Mouse (Mus musculus) hindbrain, postnatal 0 days (tissue): ENCODE results near the gene Msmb. TPM values are rescaled to one million over a fixed set of nuclear protein-coding genes. Genes with fewer than 3 reads are reported as not detected.
"Not testable (repeated sequence)": the region's sequence is repeated elsewhere in the genome, so short reads cannot be mapped to it uniquely, and the experiment has no call there.

ENCODE experiments used
- ATAC-seq: fragments of 200-750 bp; cut with Nextera tagmentation; 2 replicates; pipeline ENCODE4 v1.8.0; 2017; ENCODE audit warnings: mild to moderate bottlenecking, moderate TSS enrichment, moderate library complexity
- DNase-seq: peaks from one replicate; pipeline ENCODE4 v3.0.0-alpha.2; 2015; ENCODE audit warnings: low spot score
- H3K27ac ChIP-seq: fragments of 300-500 bp; sonication (generic); 2 replicates; pipeline ENCODE4 v1.5.1; 2014; ENCODE audit warnings: mild to moderate bottlenecking
- H3K27me3 ChIP-seq: fragments of 300-500 bp; sonication (generic); 2 replicates; pipeline ENCODE4 v1.6.1; 2014; ENCODE audit warnings: low read length, mixed read lengths; ENCODE audit not compliant: insufficient read depth
- H3K36me3 ChIP-seq: fragments of 300-500 bp; sonication (generic); 2 replicates; pipeline ENCODE4 v1.6.1; 2014; ENCODE audit warnings: low read length, mixed read lengths; ENCODE audit not compliant: insufficient read depth
- H3K4me1 ChIP-seq: fragments of 300-500 bp; sonication (generic); 2 replicates; pipeline ENCODE4 v1.6.1; 2014; ENCODE audit warnings: antibody characterized with exemption, low read length, mixed read lengths; ENCODE audit not compliant: insufficient read depth
- H3K4me2 ChIP-seq: fragments of 300-500 bp; sonication (generic); 2 replicates; pipeline ENCODE4 v1.6.1; 2014; ENCODE audit warnings: low read depth, mild to moderate bottlenecking, low read length, moderate library complexity, mixed read lengths
- H3K4me3 ChIP-seq: fragments of 300-500 bp; sonication (generic); 2 replicates; pipeline ENCODE4 v1.5.1; 2014; ENCODE audit warnings: low read length
- H3K9ac ChIP-seq: fragments of 300-500 bp; sonication (generic); replicated peaks from 2 replicates; pipeline ENCODE4 v1.6.1; 2014; ENCODE audit warnings: mild to moderate bottlenecking, low read length, moderate library complexity, mixed read lengths
- H3K9me3 ChIP-seq: fragments of 300-500 bp; sonication (generic); 2 replicates; pipeline ENCODE4 v1.6.1; 2016; ENCODE audit warnings: low read length, mixed read lengths
- CTCF ChIP-seq: IDR thresholded peaks from 2 replicates; pipeline ENCODE4 v1.5.1; 2016; ENCODE audit warnings: antibody characterized with exemption, control low read depth, low read depth
- WGBS: fragments of 180-500 bp; shearing (Covaris S2); extraction: QIAGEN DNeasy Blood & Tissue Kit; methylation state at CpG from one replicate; pipeline ENCODE4 v1.1.7; 2014; 5-methylcytosine and 5-hydroxymethylcytosine counted together
- polyA plus RNA-seq: library from polyadenylated mRNA; unstranded; fragments of >200 nt; fragmentation: Nextera tagmentation; extraction: Ambion mirVana; gene quantifications from 2 replicates; pipeline ENCODE4 v1.2.1, GENCODE M21; 2015
- total RNA-seq: library from RNA; depleted of rRNA; stranded (reverse); fragments of >200 nt; gene quantifications from 2 replicates; pipeline ENCODE4 v1.2.3, GENCODE M21; 2014

The Msmb gene
- total and polyA plus RNA-seq, 2 experiments from 2014 or later, result not detected

DNA sequence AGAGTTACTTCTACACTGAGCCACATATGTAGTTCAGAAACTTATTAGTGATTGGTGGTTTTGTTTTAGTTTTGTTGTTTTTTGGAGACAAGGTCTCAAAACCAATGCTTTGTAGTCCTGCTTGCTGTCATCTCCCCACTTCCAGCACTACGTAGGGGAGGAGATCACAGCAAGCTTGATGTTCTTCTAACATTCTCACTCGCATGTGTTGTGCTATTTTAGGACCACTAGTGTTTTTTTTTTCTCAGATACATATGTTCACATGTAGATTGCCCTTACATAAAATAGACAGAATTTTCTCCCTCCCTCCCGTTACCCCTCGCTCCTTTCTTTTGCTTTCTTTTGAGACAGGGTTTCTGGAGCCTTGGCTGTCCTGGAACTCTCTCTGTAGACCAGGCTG lies 28.3 kb downstream of the Msmb start:
- no peak overlapping the region for H3K27ac ChIP-seq
- H3K36me3 ChIP-seq, result peaks cover 10% of the 10 kb centered on the region; the same call in 1 of the 2 replicates
- H3K9ac ChIP-seq, result no peak overlapping the region
- 0 out of 2 replicates have a peak, but pooled peaks cover 4% of the 10 kb centered on the region for H3K4me1 ChIP-seq
- WGBS, result 86% methylated on average over 4 of the region's 4 CpGs
- no peaks in the 10 kb centered on the region for H3K9me3 ChIP-seq
- TF ChIP-seq CTCF, result no peak
- ATAC-seq (no peak), DNase-seq (no peak)
- no peaks in the 10 kb centered on the region for H3K27me3 ChIP-seq
- no peak overlapping the region for H3K4me3 ChIP-seq
- H3K4me2 ChIP-seq, result no peak overlapping the region

DNA sequence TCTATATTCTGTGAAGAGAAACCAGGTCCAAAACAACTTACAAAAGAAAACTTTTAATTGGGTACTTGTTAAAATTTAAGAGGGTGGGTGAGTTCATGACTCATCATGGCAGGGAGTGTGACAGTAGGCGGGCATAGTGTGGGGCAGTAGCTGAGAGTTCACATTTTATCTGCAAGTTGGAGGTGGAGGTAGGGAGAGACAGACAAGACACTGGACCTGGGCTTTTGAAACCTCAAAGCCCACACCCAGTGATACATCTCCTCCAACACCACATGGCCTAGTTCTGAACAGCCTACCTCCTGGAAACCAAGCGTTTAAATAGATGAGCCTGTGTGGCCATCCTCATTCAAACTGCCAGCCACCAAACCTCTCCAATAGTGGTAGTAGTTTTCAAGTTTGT lies 33.5 kb downstream of the Msmb start:
- no peak overlapping the region for H3K9ac ChIP-seq
- WGBS, result 94% methylated on average over 2 of the region's 2 CpGs
- H3K4me1 ChIP-seq, result no peaks in the 10 kb centered on the region
- no peaks in the 10 kb centered on the region for H3K9me3 ChIP-seq
- TF ChIP-seq CTCF, result no peak
- DNase-seq (no peak), ATAC-seq (no peak)
- peaks cover 25% of the 10 kb centered on the region for H3K36me3 ChIP-seq
- no peak overlapping the region for H3K4me3 ChIP-seq
- no peak overlapping the region for H3K4me2 ChIP-seq
- H3K27me3 ChIP-seq, result no peaks in the 10 kb centered on the region
- no peak overlapping the region for H3K27ac ChIP-seq

DNA sequence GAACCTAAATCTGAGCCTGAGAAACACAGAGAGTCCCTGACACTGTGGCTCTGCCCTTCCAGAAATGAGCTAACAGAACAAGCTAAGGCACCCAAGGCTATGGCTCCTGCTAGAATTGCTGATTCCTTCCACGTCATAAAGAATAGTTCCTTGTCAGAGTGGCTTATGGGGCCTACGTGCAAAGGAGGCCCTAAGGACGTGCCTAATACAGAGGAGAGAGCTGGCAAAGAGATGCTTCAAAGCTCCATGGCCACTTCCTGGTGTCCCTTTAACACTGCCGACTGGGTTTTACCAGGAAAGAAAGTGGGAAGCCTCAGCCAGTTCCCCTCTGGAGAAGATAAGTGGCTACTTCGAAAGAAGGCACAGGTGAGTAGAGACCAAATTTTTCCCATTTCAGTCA lies 34.8 kb downstream of the Msmb start:
- H3K27me3 ChIP-seq, H3K9me3 ChIP-seq, H3K4me3 ChIP-seq, H3K9ac ChIP-seq, H3K27ac ChIP-seq, DNase-seq, H3K4me2 ChIP-seq, H3K4me1 ChIP-seq, ATAC-seq: not testable (repeated sequence)
- WGBS, result 88% methylated on average over 4 of the region's 5 CpGs
- peaks cover 29% of the 10 kb centered on the region for H3K36me3 ChIP-seq

DNA sequence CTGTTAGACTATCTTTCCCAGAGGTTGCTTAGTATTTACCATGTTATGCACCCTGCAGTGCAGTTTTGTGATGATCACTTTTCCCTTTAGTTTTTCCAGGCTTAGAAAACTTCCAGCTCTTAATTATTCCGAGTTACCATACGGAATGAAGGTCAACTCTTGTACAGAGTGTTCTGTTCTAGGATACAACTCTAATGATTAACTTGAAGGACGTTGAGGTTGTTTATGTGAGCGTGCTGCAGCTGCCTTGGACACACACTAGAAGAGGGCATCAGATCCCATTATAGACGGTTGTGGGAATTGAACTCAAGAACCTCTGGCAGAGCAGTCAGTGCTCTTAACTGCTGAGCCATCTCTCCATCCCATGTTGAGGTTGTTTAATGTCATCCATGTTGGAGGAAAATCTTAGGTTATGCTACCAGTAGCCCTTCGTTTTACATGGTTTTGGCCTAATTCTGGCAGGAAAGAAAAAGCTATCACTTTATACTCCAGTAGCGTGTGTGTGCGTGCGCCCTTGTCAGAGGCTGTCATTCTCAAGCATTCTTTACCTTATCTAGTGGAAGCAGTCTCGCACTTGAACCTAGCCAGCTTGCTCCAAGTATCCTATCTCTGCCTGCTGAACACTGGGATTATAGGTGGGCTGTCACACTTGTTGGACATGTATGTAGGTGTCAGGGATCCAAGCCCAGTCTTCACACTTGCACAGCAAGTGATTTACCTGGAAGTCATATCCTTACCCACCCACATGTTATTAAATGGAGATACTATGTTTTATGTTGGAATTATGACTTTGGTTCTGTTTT lies 37.8 kb downstream of the Msmb start:
- no peaks in the 10 kb centered on the region for H3K4me1 ChIP-seq
- H3K4me2 ChIP-seq, result no peak overlapping the region
- H3K27ac ChIP-seq, result no peak overlapping the region
- ATAC-seq (no peak), DNase-seq (no peak)
- H3K36me3 ChIP-seq, result peaks cover 32% of the 10 kb centered on the region
- 93% methylated on average over 10 of the region's 10 CpGs for WGBS
- no peak overlapping the region for H3K4me3 ChIP-seq
- no peaks in the 10 kb centered on the region for H3K9me3 ChIP-seq
- H3K9ac ChIP-seq, result no peak overlapping the region
- H3K27me3 ChIP-seq, result no peaks in the 10 kb centered on the region
- no peak for TF ChIP-seq CTCF

DNA sequence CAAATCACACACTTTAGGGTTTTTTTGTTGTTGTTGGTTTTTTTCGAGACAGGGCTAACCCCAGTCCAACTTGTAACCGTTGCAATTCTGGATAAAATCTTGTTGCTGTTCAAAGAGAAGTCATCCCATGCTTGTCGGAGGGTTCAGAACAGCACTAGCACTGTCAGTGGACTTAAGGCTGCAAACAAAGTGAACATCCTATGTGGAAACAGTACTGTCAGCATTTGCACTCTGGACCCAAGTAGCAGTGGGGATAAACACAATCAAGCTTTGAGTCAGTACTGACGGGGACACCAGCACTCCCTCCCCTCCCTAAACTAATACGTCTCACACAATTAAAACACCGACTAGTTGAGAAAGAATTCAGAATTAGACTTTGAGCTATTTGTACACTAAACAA lies 39.0 kb downstream of the Msmb start:
- Histone ChIP-seq H3K27me3 (no peaks in the 10 kb centered on the region), H3K9me3 (no peaks in the 10 kb centered on the region), H3K27ac (no peak overlapping the region), H3K4me3 (no peak overlapping the region), H3K9ac (no peak overlapping the region), H3K4me2 (no peak overlapping the region), H3K4me1 (no peaks in the 10 kb centered on the region), H3K36me3 (peaks cover 30% of the 10 kb centered on the region)
- ATAC-seq (no peak), DNase-seq (no peak)
- TF ChIP-seq CTCF, result no peak
- WGBS, result 91% methylated on average over 6 of the region's 6 CpGs

DNA sequence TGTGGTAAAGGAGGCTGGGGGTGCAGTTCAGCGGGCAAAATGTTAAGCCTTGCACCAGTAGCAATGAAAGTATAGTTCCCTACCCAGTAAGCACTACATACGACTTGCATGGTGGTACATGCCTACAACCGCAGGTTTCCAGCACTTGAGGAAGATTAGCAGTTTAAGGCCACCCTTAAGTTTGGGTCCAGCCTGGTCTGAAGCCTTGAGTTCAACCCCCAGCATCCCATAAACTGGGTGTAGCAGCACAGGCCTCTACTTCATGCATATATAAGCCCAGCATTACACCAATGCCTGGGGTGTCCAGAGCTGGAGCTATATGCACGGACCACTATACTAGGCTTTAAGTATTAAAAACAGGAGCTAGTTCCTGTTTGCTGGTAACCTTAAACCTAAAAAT lies 42.0 kb downstream of the Msmb start:
- Histone ChIP-seq H3K4me3 (no peak overlapping the region), H3K9ac (no peak overlapping the region), H3K9me3 (no peaks in the 10 kb centered on the region), H3K4me1 (no peaks in the 10 kb centered on the region), H3K27ac (no peak overlapping the region), H3K36me3 (peaks cover 44% of the 10 kb centered on the region), H3K27me3 (no peaks in the 10 kb centered on the region), H3K4me2 (no peak overlapping the region)
- no peak for TF ChIP-seq CTCF
- no peak for ATAC-seq
- DNase-seq, result no peak
- 95% methylated on average over 4 of the region's 4 CpGs for WGBS

DNA sequence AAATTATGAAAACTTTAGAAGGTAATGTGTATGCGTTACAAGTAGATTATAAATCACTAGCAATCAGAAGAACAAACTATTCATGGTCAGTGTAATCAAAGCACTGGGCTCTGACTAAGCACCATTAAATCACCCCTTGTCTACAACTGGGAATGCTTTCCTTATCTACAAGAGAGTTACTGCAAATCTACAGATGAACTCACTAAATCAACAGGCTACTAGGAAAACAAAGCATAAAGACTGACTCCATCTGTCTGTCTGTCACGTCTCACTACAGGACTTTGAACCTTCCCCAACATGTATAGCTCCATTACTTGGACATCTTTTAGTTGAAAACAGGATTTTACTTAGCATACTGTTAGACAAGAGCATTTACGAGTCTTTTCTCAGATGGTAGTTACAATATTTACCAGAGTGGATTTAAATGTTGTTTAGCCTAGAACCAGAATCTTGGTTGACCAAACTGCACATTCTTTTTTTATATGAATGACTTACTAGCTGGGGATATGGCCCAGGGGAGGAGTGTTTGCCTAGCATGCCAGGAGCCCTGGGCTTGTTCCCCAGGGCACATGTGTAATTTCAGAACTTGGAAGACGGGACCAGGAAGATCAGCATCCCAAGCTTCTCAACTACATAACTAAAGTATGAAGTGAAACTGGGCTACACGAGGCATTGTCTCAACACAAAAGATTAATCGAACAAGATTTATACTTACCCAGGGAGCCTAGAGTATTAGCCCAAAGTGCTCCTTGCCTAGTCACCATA lies 49.0 kb downstream of the Msmb start:
- Histone ChIP-seq H3K4me2 (no peak overlapping the region), H3K36me3 (peaks cover 40% of the 10 kb centered on the region), H3K27ac (no peak overlapping the region), H3K4me1 (no peaks in the 10 kb centered on the region), H3K27me3 (no peaks in the 10 kb centered on the region), H3K9ac (no peak overlapping the region), H3K9me3 (no peaks in the 10 kb centered on the region), H3K4me3 (no peak overlapping the region)
- 94% methylated on average over 6 of the region's 6 CpGs for WGBS
- no peak for DNase-seq
- no peak for TF ChIP-seq CTCF
- no peak for ATAC-seq
